Mouse (Mus musculus): ENCODE measurements around the gene Il2rb. TPM values are rescaled to one million over a fixed set of nuclear protein-coding genes. Genes with fewer than 3 reads are reported as not detected.

Il2rb gene
- polyA plus RNA-seq, 1 experiment from 2014 or later = 0.39 TPM

DNA sequence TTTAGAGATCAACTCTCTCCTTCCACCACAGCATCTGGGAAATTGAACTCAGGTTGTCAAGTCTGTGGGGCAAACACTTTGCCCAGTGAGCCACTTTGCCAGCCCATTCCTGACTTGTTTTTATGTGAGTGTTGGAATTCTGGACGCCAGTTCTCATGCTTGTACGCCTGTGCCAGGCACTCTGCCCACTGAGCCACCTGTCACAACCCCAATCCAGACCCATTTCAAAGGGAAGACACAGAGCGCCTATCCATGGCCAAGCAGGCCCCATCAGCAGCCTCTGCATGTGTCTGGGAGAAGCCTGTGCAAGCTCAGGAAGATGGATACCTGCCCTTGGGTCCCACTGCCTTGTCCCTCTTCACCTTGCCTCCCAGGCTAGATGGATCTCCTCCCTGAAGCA lies 3.8 kb downstream of the Il2rb start:
- H3K9me3 ChIP-seq (ENCODE audit: control insufficient read depth, low read length) = no peaks in the 10 kb centered on the region
- no peak for ATAC-seq (ENCODE audit: low read depth)
- H3K27ac ChIP-seq (ENCODE audit: low read length) = no peak overlapping the region
- H3K36me3 ChIP-seq (ENCODE audit: control insufficient read depth, insufficient read depth, low read length) = no peaks in the 10 kb centered on the region
- H3K9ac ChIP-seq (ENCODE audit: low read length) = no peak overlapping the region
- H3K4me1 ChIP-seq (replicated peaks; ENCODE audit: control insufficient read depth, insufficient read depth, low read length) = no peaks in the 10 kb centered on the region
- no peak overlapping the region for H3K4me2 ChIP-seq (ENCODE audit: low read depth, low read length)
- no peaks in the 10 kb centered on the region for H3K27me3 ChIP-seq (ENCODE audit: control insufficient read depth, insufficient read depth, low read depth, low read length)
- WGBS = 84% methylated on average over 3 of the region's 3 CpGs
- no peak overlapping the region for H3K4me3 ChIP-seq (ENCODE audit: low read length)

- ATAC-seq (ENCODE audit: low read depth) = no peak
- H3K27ac ChIP-seq (ENCODE audit: low read length) = no peak overlapping the region
- H3K4me3 ChIP-seq (ENCODE audit: low read length) = no peak overlapping the region
- H3K27me3 ChIP-seq (ENCODE audit: control insufficient read depth, insufficient read depth, low read depth, low read length) = no peaks in the 10 kb centered on the region
- 55% methylated on average over 8 of the region's 8 CpGs for WGBS
- no peaks in the 10 kb centered on the region for H3K4me1 ChIP-seq (replicated peaks; ENCODE audit: control insufficient read depth, insufficient read depth, low read length)
- H3K36me3 ChIP-seq (ENCODE audit: control insufficient read depth, insufficient read depth, low read length) = no peaks in the 10 kb centered on the region
- H3K9ac ChIP-seq (ENCODE audit: low read length) = no peak overlapping the region
- H3K4me2 ChIP-seq (ENCODE audit: low read depth, low read length) = no peak overlapping the region
- H3K9me3 ChIP-seq (ENCODE audit: control insufficient read depth, low read length) = no peaks in the 10 kb centered on the region
Measured at GRCm38 (mm10) chr15:78489906-78490305, 5.2 kb downstream of the Il2rb start.

DNA sequence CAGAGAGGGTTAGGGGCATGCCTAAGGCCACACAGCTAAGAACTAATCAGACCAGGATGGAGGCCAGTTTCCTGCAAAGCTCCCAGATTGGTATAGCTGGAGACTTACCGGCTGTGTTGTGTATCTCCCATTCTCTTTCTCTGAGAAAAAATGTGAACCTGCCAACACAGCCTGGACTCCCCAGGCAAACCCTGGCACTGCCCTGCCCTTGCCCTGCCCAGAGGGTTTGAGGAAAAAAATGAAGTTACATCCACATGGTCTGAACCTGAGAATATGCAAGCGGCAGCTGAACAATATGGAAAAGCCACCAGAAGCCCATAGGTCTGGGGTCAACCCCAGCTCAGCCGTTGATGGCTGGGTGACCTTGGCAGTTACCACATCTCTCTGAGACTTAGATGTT lies 5.8 kb downstream of the Il2rb start:
- Histone ChIP-seq H3K9ac (ENCODE audit: low read length) (no peak overlapping the region), H3K4me1 (replicated peaks; ENCODE audit: control insufficient read depth, insufficient read depth, low read length) (no peaks in the 10 kb centered on the region), H3K36me3 (ENCODE audit: control insufficient read depth, insufficient read depth, low read length) (no peaks in the 10 kb centered on the region), H3K4me2 (ENCODE audit: low read depth, low read length) (no peak overlapping the region), H3K27ac (ENCODE audit: low read length) (no peak overlapping the region), H3K27me3 (ENCODE audit: control insufficient read depth, insufficient read depth, low read depth, low read length) (no peaks in the 10 kb centered on the region), H3K4me3 (ENCODE audit: low read length) (no peak overlapping the region), H3K9me3 (ENCODE audit: control insufficient read depth, low read length) (no peaks in the 10 kb centered on the region)
- ATAC-seq (ENCODE audit: low read depth) = no peak
- WGBS = 70% methylated on average over 3 of the region's 3 CpGs

DNA sequence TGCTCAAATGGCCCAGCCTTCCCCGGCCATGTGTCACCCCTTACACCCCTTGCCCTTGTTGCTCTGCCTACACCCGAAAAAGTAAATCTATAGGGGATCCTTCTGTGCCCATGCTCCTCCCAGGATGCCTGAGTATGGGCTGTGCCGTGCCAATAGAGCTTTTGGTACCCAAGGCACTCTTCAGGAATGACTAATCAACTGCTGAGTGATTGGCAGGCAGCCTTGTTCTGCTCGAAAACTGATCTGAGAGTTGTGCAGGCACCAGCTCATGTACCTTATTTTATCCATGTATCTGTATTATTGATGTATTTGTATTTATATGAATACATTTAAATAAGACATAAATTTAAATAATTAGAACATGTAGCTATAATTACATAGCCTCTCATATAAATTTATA lies 8.0 kb downstream of the Il2rb start:
- 59% methylated on average over 4 of the region's 4 CpGs for WGBS
- Histone ChIP-seq H3K4me3 (ENCODE audit: low read length) (no peak overlapping the region), H3K4me2 (ENCODE audit: low read depth, low read length) (no peak overlapping the region), H3K27ac (ENCODE audit: low read length) (no peak overlapping the region), H3K36me3 (ENCODE audit: control insufficient read depth, insufficient read depth, low read length) (no peaks in the 10 kb centered on the region), H3K9me3 (ENCODE audit: control insufficient read depth, low read length) (no peaks in the 10 kb centered on the region), H3K27me3 (ENCODE audit: control insufficient read depth, insufficient read depth, low read depth, low read length) (no peaks in the 10 kb centered on the region), H3K4me1 (replicated peaks; ENCODE audit: control insufficient read depth, insufficient read depth, low read length) (no peaks in the 10 kb centered on the region), H3K9ac (ENCODE audit: low read length) (no peak overlapping the region)
- no peak for ATAC-seq (ENCODE audit: low read depth)

DNA sequence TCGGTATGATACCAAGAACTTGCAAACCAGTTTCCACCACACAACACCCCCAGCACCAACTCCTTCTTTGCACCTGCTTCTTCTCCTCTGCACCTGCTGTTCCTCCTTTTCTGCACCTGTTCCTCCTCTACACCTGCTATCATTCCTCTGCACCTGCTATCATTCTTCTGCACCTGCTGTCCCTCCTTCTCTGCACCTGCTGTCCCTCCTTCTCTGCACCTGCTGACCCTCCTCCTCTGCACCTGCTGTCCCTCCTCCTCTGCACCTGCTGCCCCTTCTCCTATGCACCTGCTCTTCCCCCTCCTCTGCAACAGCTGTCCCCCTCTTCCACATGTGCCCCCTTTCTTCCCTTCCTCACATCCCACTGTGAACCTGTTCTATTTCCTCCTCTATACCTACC lies 8.5 kb downstream of the Il2rb start:
- Histone ChIP-seq H3K27me3 (ENCODE audit: control insufficient read depth, insufficient read depth, low read depth, low read length) (no peaks in the 10 kb centered on the region), H3K36me3 (ENCODE audit: control insufficient read depth, insufficient read depth, low read length) (no peaks in the 10 kb centered on the region), H3K4me2 (ENCODE audit: low read depth, low read length) (no peak overlapping the region), H3K9ac (ENCODE audit: low read length) (no peak overlapping the region), H3K4me3 (ENCODE audit: low read length) (no peak overlapping the region), H3K9me3 (ENCODE audit: control insufficient read depth, low read length) (no peaks in the 10 kb centered on the region), H3K4me1 (replicated peaks; ENCODE audit: control insufficient read depth, insufficient read depth, low read length) (no peaks in the 10 kb centered on the region), H3K27ac (ENCODE audit: low read length) (no peak overlapping the region)
- no peak for ATAC-seq (ENCODE audit: low read depth)
- WGBS = 94% methylated on average over 1 of the region's 1 CpGs

DNA sequence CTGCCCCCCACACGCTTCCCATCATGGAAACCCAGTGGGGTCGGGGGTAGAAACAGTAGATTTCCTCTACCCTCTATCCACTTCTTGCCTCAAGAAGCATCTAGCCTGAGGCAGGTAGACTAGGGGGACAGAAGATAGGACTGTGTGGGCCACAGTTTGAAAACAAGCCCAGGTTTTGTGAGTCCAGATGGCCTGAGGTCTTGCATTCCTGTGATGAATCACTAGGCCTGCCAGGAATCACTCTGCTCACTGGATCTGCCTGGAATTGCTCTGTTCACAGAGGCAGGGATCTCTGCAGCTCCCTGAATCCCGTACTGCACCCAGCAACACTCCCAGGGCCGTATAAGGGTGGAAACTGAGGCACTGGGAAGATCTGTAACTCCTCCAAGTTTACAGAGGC lies 11.8 kb downstream of the Il2rb start:
- Histone ChIP-seq H3K4me3 (ENCODE audit: low read length) (no peak overlapping the region), H3K4me1 (replicated peaks; ENCODE audit: control insufficient read depth, insufficient read depth, low read length) (no peaks in the 10 kb centered on the region), H3K4me2 (ENCODE audit: low read depth, low read length) (no peak overlapping the region), H3K9me3 (ENCODE audit: control insufficient read depth, low read length) (no peaks in the 10 kb centered on the region), H3K27ac (ENCODE audit: low read length) (no peak overlapping the region), H3K9ac (ENCODE audit: low read length) (no peak overlapping the region), H3K27me3 (ENCODE audit: control insufficient read depth, insufficient read depth, low read depth, low read length) (no peaks in the 10 kb centered on the region), H3K36me3 (ENCODE audit: control insufficient read depth, insufficient read depth, low read length) (no peaks in the 10 kb centered on the region)
- WGBS = 70% methylated on average over 4 of the region's 4 CpGs
- ATAC-seq (ENCODE audit: low read depth) = no peak

- no peak for ATAC-seq (ENCODE audit: low read depth)
- Histone ChIP-seq H3K27me3 (ENCODE audit: control insufficient read depth, insufficient read depth, low read depth, low read length) (no peaks in the 10 kb centered on the region), H3K36me3 (ENCODE audit: control insufficient read depth, insufficient read depth, low read length) (no peaks in the 10 kb centered on the region), H3K27ac (ENCODE audit: low read length) (no peak overlapping the region), H3K4me2 (ENCODE audit: low read depth, low read length) (no peak overlapping the region), H3K4me3 (ENCODE audit: low read length) (no peak overlapping the region), H3K9ac (ENCODE audit: low read length) (no peak overlapping the region), H3K9me3 (ENCODE audit: control insufficient read depth, low read length) (no peaks in the 10 kb centered on the region), H3K4me1 (replicated peaks; ENCODE audit: control insufficient read depth, insufficient read depth, low read length) (no peaks in the 10 kb centered on the region)
- WGBS = 63% methylated on average over 3 of the region's 3 CpGs
Measured at GRCm38 (mm10) chr15:78482518-78482917, 12.6 kb downstream of the Il2rb start.

DNA sequence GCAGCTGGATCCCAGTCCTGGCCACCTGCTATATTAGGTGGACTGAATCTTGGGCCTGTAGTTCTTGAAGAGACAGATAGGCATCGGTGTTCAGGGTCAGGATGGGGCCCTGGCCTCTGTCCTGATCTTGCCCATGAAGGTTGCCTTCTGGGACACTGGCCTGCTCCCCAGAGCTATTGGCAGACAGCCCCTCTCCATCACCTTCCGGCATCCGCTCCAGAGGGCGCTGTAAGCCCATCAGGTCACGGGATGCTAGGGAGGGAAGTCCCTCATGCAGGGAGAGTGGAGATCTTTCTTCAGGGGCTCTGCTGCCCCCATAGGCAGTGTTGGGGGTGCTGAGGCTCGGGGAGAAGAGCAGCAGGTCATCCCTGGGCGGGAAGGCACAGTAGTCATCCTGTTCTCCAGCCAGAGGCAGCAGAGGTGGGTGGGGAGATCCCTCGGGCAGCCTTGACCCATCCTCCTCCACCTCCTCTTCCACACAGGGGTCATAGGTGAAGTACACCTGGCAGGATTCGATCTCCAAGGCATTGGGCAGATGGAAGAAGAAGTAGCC lies 13.5 kb downstream of the Il2rb start:
- Histone ChIP-seq H3K27me3 (ENCODE audit: control insufficient read depth, insufficient read depth, low read depth, low read length) (no peaks in the 10 kb centered on the region), H3K36me3 (ENCODE audit: control insufficient read depth, insufficient read depth, low read length) (no peaks in the 10 kb centered on the region)

GRCm38 (mm10) chr15:78480991-78481390 lies 14.1 kb downstream of the Il2rb start:
- ATAC-seq (ENCODE audit: low read depth) = no peak
- H3K4me1 ChIP-seq (replicated peaks; ENCODE audit: control insufficient read depth, insufficient read depth, low read length) = no peaks in the 10 kb centered on the region

More for the DNA sequence above, 13.5 kb downstream of the Il2rb start:
- no peak overlapping the region for H3K9ac ChIP-seq (ENCODE audit: low read length)
- no peaks in the 10 kb centered on the region for H3K4me1 ChIP-seq (replicated peaks; ENCODE audit: control insufficient read depth, insufficient read depth, low read length)
- no peak overlapping the region for H3K4me3 ChIP-seq (ENCODE audit: low read length)
- no peaks in the 10 kb centered on the region for H3K9me3 ChIP-seq (ENCODE audit: control insufficient read depth, low read length)
- H3K27ac ChIP-seq (ENCODE audit: low read length) = no peak overlapping the region
- no peak for ATAC-seq (ENCODE audit: low read depth)
- 40% methylated on average over 9 of the region's 9 CpGs for WGBS
- H3K4me2 ChIP-seq (ENCODE audit: low read depth, low read length) = no peak overlapping the region

GRCm38 (mm10) chr15:78480111-78480510 lies 15.0 kb downstream of the Il2rb start:
- WGBS = 68% methylated on average over 7 of the region's 7 CpGs
- Histone ChIP-seq H3K9ac (ENCODE audit: low read length) (no peak overlapping the region), H3K27ac (ENCODE audit: low read length) (no peak overlapping the region), H3K4me3 (ENCODE audit: low read length) (no peak overlapping the region), H3K9me3 (ENCODE audit: control insufficient read depth, low read length) (no peaks in the 10 kb centered on the region), H3K4me2 (ENCODE audit: low read depth, low read length) (no peak overlapping the region), H3K36me3 (ENCODE audit: control insufficient read depth, insufficient read depth, low read length) (no peaks in the 10 kb centered on the region), H3K27me3 (ENCODE audit: control insufficient read depth, insufficient read depth, low read depth, low read length) (no peaks in the 10 kb centered on the region), H3K4me1 (replicated peaks; ENCODE audit: control insufficient read depth, insufficient read depth, low read length) (no peaks in the 10 kb centered on the region; the same call in 1 of the 2 replicates)
- ATAC-seq (ENCODE audit: low read depth) = no peak

More at GRCm38 (mm10) chr15:78480991-78481390, 14.1 kb downstream of the Il2rb start:
- Histone ChIP-seq H3K9ac (ENCODE audit: low read length) (no peak overlapping the region), H3K27ac (ENCODE audit: low read length) (no peak overlapping the region), H3K27me3 (ENCODE audit: control insufficient read depth, insufficient read depth, low read depth, low read length) (no peaks in the 10 kb centered on the region), H3K4me2 (ENCODE audit: low read depth, low read length) (no peak overlapping the region), H3K9me3 (ENCODE audit: control insufficient read depth, low read length) (no peaks in the 10 kb centered on the region), H3K36me3 (ENCODE audit: control insufficient read depth, insufficient read depth, low read length) (no peaks in the 10 kb centered on the region), H3K4me3 (ENCODE audit: low read length) (no peak overlapping the region)
- 27% methylated on average over 2 of the region's 2 CpGs for WGBS

Measured in lung, embryonic 16.5 days (tissue).